8 mouse cellular contexts compared by ENCODE assay signal in genomic region chr10:58255213-58255892, GRCm38 (mm10). TPM values are rescaled to one million over a fixed set of nuclear protein-coding genes. Genes with fewer than 3 reads are reported as not detected.
A peak's percentile ranks its signal among the peaks of the same experiment; 100 is the strongest.
DNase-seq lines count a peak whose midpoint lies in the region; ATAC-seq lines count a peak whose summit lies in the region.

Gene Gcc2 (plus strand): TSS chr10:58255497.

- peak within 1 kb of the TSS; percentile 89 for H3K9ac ChIP-seq in heart, embryonic 13.5 days
- peak within 1 kb of the TSS; percentile 85 for H3K9ac ChIP-seq in liver, embryonic 12.5 days
- peak within 1 kb of the TSS; percentile 69; the same call in 1 of the 2 replicates for H3K9ac ChIP-seq in stomach, embryonic 15.5 days

- H3K4me3 ChIP-seq in brown adipose tissue, adult 24 weeks (ENCODE audit: insufficient read depth, low read depth, low read length) = peak within 1 kb of the TSS; percentile 83
- H3K4me3 ChIP-seq in heart, embryonic 13.5 days = peak within 1 kb of the TSS; percentile 75
- peak within 1 kb of the TSS; percentile 88 for H3K4me3 ChIP-seq in liver, embryonic 12.5 days
- H3K4me3 ChIP-seq in stomach, embryonic 15.5 days (replicated peaks) = peak within 1 kb of the TSS; percentile 91

- peaks cover 25% of the 10 kb centered on the region for H3K36me3 ChIP-seq in heart, embryonic 13.5 days
- peaks cover 22% of the 10 kb centered on the region for H3K36me3 ChIP-seq in liver, embryonic 12.5 days
- H3K36me3 ChIP-seq in stomach, embryonic 15.5 days = 0 out of 2 replicates have a peak, but pooled peaks cover 2% of the 10 kb centered on the region

- H3K9me3 ChIP-seq in heart, embryonic 13.5 days = no peaks in the 10 kb centered on the region
- H3K9me3 ChIP-seq in liver, embryonic 12.5 days (replicated peaks) = no peaks in the 10 kb centered on the region
- no peaks in the 10 kb centered on the region for H3K9me3 ChIP-seq in stomach, embryonic 15.5 days

- DNase-seq in CD4-positive, CD25-positive, alpha-beta regulatory T cell, adult 2 months (ENCODE audit: low read depth, low spot score) = peak; percentile 96
- peak; percentile 55 for DNase-seq in fat pad, adult 2 months (ENCODE audit: extremely low read depth, low read depth, low spot score)
- peak; percentile 96 for DNase-seq in kidney, postnatal 10 days
- DNase-seq in natural killer cell, adult 2 months (ENCODE audit: low spot score in 2 of 2) = peak; percentile 84 to 90

- peak; percentile 84 for ATAC-seq in heart, embryonic 13.5 days (ENCODE audit: extremely low read depth, insufficient number of reproducible peaks, low FRiP score, low TSS enrichment)
- peak; percentile 99 for ATAC-seq in liver, embryonic 12.5 days
- peak; percentile 99 for ATAC-seq in stomach, embryonic 15.5 days (ENCODE audit: insufficient read depth, low FRiP score, low read depth)

- peak within 1 kb of the TSS; percentile 69 for H3K4me2 ChIP-seq in heart, embryonic 13.5 days
- H3K4me2 ChIP-seq in liver, embryonic 12.5 days = peak within 1 kb of the TSS; percentile 82
- H3K4me2 ChIP-seq in stomach, embryonic 15.5 days = peak within 1 kb of the TSS; percentile 51

- H3K4me1 ChIP-seq in brown adipose tissue, adult 24 weeks (ENCODE audit: control insufficient read depth, insufficient read depth, insufficient read length, low read length) = peaks cover 3% of the 10 kb centered on the region
- H3K4me1 ChIP-seq in heart, embryonic 13.5 days = peaks cover 20% of the 10 kb centered on the region
- H3K4me1 ChIP-seq in liver, embryonic 12.5 days = peaks cover 18% of the 10 kb centered on the region
- no peaks in the 10 kb centered on the region for H3K4me1 ChIP-seq in stomach, embryonic 15.5 days

- H3K27ac ChIP-seq in brown adipose tissue, adult 24 weeks (replicated peaks; ENCODE audit: low read depth, low read length) = no peak within 1 kb of the TSS; the same call in 1 of the 2 replicates
- H3K27ac ChIP-seq in heart, embryonic 13.5 days (replicated peaks) = peak within 1 kb of the TSS; percentile 75
- peak within 1 kb of the TSS; percentile 72 for H3K27ac ChIP-seq in liver, embryonic 12.5 days
- H3K27ac ChIP-seq in stomach, embryonic 15.5 days = peak within 1 kb of the TSS; percentile 80

- H3K27me3 ChIP-seq in heart, embryonic 13.5 days (replicated peaks) = no peaks in the 10 kb centered on the region
- no peaks in the 10 kb centered on the region for H3K27me3 ChIP-seq in liver, embryonic 12.5 days (replicated peaks)
- H3K27me3 ChIP-seq in stomach, embryonic 15.5 days (replicated peaks) = no peaks in the 10 kb centered on the region

- under 1% methylated on average over 56 of the region's 58 CpGs for WGBS in heart, embryonic 13.5 days
- WGBS in liver, embryonic 12.5 days (ENCODE audit: insufficient replicate concordance) = under 1% methylated on average over 57 of the region's 58 CpGs
- WGBS in stomach, embryonic 15.5 days = 0% methylated on average over 58 of the region's 58 CpGs

RNA-seq across cellular contexts. Expression of gene Gcc2, which starts in this region (rescaled TPM):
- 6.7 and 22.8 TPM in 2 replicates for polyA plus RNA-seq in brown adipose tissue, adult 24 weeks (2012; ENCODE audit: insufficient read depth, insufficient read length, missing spikeins)
- 45.3 and 48.2 TPM in 2 replicates for polyA plus RNA-seq in heart, embryonic 13.5 days (2015; fragmentation: Nextera tagmentation; extraction: Ambion mirVana)
- 30.2 and 33.6 TPM in 2 replicates for polyA plus RNA-seq in liver, embryonic 12.5 days (2016; fragmentation: Nextera tagmentation; extraction: Ambion mirVana)
- polyA plus RNA-seq in stomach, embryonic 15.5 days (2015; fragmentation: Nextera tagmentation; extraction: Ambion mirVana) = 73.4 and 75.5 TPM in 2 replicates
